Mouse (Mus musculus) liver, embryonic 13.5 days (tissue): Measurements from ENCODE around the gene Prmt3. TPM values are rescaled to one million over a fixed set of nuclear protein-coding genes. Genes with fewer than 3 reads are reported as not detected.
A peak's percentile ranks its signal among the peaks of the same experiment; 100 is the strongest.

Source experiments
- ATAC-seq: fragments of 200-750 bp; cut with Nextera tagmentation; 2 replicates; pipeline ENCODE4 v1.8.0; 2017; ENCODE audit warnings: low read depth, mild to moderate bottlenecking, moderate number of reproducible peaks, moderate library complexity
- DNase-seq: peaks from one replicate; pipeline ENCODE4 v3.0.0; 2022
- H3K27ac ChIP-seq: fragments of 300-500 bp; sonication (generic); 2 replicates; pipeline ENCODE4 v1.5.1; 2015; ENCODE audit warnings: moderate library complexity, mild to moderate bottlenecking, inconsistent platforms
- H3K27me3 ChIP-seq: fragments of 300-500 bp; sonication (generic); 2 replicates; pipeline ENCODE4 v1.6.1; 2015; ENCODE audit warnings: mild to moderate bottlenecking, inconsistent platforms
- H3K36me3 ChIP-seq: fragments of 300-500 bp; sonication (generic); 2 replicates; pipeline ENCODE4 v1.6.1; 2015; ENCODE audit warnings: mild to moderate bottlenecking, inconsistent platforms
- H3K4me1 ChIP-seq: fragments of 300-500 bp; sonication (generic); replicated peaks from 2 replicates; pipeline ENCODE4 v1.6.1; 2015; ENCODE audit warnings: inconsistent platforms
- H3K4me2 ChIP-seq: fragments of 300-500 bp; sonication (generic); 2 replicates; pipeline ENCODE4 v1.6.1; 2015; ENCODE audit warnings: inconsistent platforms, mild to moderate bottlenecking, moderate library complexity
- H3K4me3 ChIP-seq: fragments of 300-500 bp; sonication (generic); replicated peaks from 2 replicates; pipeline ENCODE4 v1.5.1; 2015; ENCODE audit warnings: mild to moderate bottlenecking, inconsistent platforms
- H3K9ac ChIP-seq: fragments of 300-500 bp; sonication (generic); 2 replicates; pipeline ENCODE4 v1.6.1; 2015; ENCODE audit warnings: mild to moderate bottlenecking, inconsistent platforms
- H3K9me3 ChIP-seq: fragments of 300-500 bp; sonication (generic); replicated peaks from 2 replicates; pipeline ENCODE4 v1.6.1; 2016; ENCODE audit warnings: inconsistent platforms
- WGBS: fragments of 180-500 bp; shearing (Covaris S2); methylation state at CpG from one replicate; pipeline ENCODE4 v1.1.7; 2015; ENCODE audit not compliant: insufficient replicate concordance; 5-methylcytosine and 5-hydroxymethylcytosine counted together
- polyA plus RNA-seq: library from polyadenylated mRNA; unstranded; fragments of >200 nt; fragmentation: Nextera tagmentation; extraction: Ambion mirVana; gene quantifications from 2 replicates; pipeline ENCODE4 v1.2.1, GENCODE M21; 2015

Gene Prmt3
- polyA plus RNA-seq, result 32.3 and 36.4 TPM in 2 replicates

- peak within 1 kb of the TSS; percentile 96 for H3K4me2 ChIP-seq
- DNase-seq (peak; percentile 95), ATAC-seq (peak; percentile 88)
- H3K9ac ChIP-seq, result peak within 1 kb of the TSS; percentile 86
- peak within 1 kb of the TSS; percentile 81 for H3K4me3 ChIP-seq
- H3K36me3 ChIP-seq, result peaks cover 48% of the 10 kb centered on the region
- no peaks in the 10 kb centered on the region for H3K27me3 ChIP-seq
- no peaks in the 10 kb centered on the region for H3K9me3 ChIP-seq
- WGBS, result under 1% methylated on average over 88 of the region's 92 CpGs
- H3K27ac ChIP-seq, result peak within 1 kb of the TSS; percentile 77
- peaks cover 35% of the 10 kb centered on the region for H3K4me1 ChIP-seq
Observed at GRCm38 (mm10) chr7:49778114-49778901, at the start of gene Prmt3. TSS of gene Prmt3 (plus strand) at chr7:49778346.

GRCm38 (mm10) chr7:49734342-49734741 lies 43.8 kb upstream of the Prmt3 start:
- Histone ChIP-seq H3K27ac (no peak overlapping the region), H3K27me3 (no peaks in the 10 kb centered on the region), H3K9ac (no peak overlapping the region), H3K4me2 (no peak overlapping the region), H3K9me3 (no peaks in the 10 kb centered on the region), H3K4me3 (no peak overlapping the region), H3K4me1 (no peaks in the 10 kb centered on the region), H3K36me3 (no peaks in the 10 kb centered on the region)
- 46% methylated on average over 4 of the region's 4 CpGs for WGBS
- ATAC-seq, result no peak
- no peak for DNase-seq

DNA sequence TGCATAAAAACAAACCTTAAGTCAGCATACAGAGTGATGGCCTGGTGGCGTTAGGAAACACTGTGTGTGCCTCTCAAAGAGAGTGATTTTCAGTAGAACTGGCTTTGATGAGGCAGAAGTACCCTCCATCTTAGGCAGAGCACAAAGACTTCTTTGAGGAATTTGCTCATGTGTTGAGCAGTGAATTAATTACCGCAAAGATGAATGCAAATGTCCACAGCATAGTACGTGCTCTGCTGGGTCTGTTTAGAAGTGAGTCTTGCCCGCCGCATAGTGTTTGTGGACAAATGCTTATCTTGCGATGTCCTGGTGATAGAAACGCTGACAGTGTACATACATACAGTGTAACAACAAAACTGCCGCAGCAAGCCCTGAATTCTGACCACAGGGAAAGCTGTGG lies 38.7 kb upstream of the Prmt3 start:
- Histone ChIP-seq H3K36me3 (no peaks in the 10 kb centered on the region), H3K9ac (no peak overlapping the region), H3K9me3 (no peaks in the 10 kb centered on the region), H3K4me1 (no peaks in the 10 kb centered on the region), H3K4me2 (no peak overlapping the region), H3K27ac (no peak overlapping the region), H3K4me3 (no peak overlapping the region), H3K27me3 (0 out of 2 replicates have a peak, but pooled peaks cover 7% of the 10 kb centered on the region)
- no peak for DNase-seq
- no peak for ATAC-seq
- WGBS, result 65% methylated on average over 8 of the region's 8 CpGs

DNA sequence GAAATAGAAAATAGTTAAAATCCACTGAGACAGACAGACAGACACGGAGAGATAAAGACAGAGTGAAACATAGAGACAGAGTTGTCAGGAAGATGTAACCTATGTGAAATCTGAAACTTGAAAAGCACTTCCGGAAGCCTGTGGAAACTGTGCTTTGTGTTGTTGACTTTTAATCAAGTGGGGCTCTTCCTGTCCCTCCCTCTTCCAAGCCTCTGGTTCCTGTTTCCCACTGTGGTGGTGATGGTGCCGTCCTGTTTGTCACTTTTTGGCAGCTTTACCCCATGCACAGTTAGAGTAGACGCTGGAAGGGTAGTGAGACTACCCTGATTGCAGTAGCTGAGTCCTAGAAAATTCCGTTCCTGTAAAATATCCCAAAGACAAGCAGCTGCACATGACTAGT lies 36.7 kb upstream of the Prmt3 start:
- Histone ChIP-seq H3K27me3 (0 out of 2 replicates have a peak, but pooled peaks cover 7% of the 10 kb centered on the region), H3K4me3 (no peak overlapping the region), H3K27ac (no peak overlapping the region), H3K4me1 (no peaks in the 10 kb centered on the region), H3K36me3 (no peaks in the 10 kb centered on the region), H3K9me3 (no peaks in the 10 kb centered on the region), H3K4me2 (no peak overlapping the region), H3K9ac (no peak overlapping the region)
- 5% methylated on average over 5 of the region's 5 CpGs for WGBS
- no peak for ATAC-seq
- DNase-seq, result no peak

DNA sequence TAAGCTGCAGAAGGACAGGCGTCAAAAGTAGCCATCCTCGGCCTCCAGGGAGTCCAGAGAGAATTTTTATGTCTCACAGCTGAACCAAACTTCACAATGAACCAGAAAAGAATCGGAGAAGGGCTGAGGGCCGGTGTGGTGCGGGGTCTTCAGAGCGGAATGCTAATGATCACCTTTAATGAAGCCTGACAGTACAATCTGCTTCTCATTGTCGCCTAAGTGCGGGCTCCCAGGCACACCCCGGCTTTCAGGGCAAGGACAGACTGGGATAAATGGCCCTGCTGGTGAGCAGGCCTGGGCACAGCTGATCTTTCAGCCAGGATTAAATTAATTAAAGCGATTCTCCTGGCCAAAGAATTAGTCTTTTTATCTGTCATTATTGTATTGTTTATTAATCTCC lies 36.2 kb upstream of the Prmt3 start:
- no peak overlapping the region for H3K4me2 ChIP-seq
- no peak overlapping the region for H3K4me3 ChIP-seq
- no peak overlapping the region for H3K27ac ChIP-seq
- no peaks in the 10 kb centered on the region for H3K9me3 ChIP-seq
- 0 out of 2 replicates have a peak, but pooled peaks cover 7% of the 10 kb centered on the region for H3K27me3 ChIP-seq
- ATAC-seq (no peak), DNase-seq (no peak)
- 35% methylated on average over 10 of the region's 10 CpGs for WGBS
- H3K9ac ChIP-seq, result no peak overlapping the region
- no peaks in the 10 kb centered on the region for H3K36me3 ChIP-seq
- no peaks in the 10 kb centered on the region for H3K4me1 ChIP-seq

GRCm38 (mm10) chr7:49751148-49751547 lies 27.0 kb upstream of the Prmt3 start:
- 7% methylated on average over 4 of the region's 4 CpGs for WGBS
- H3K9ac ChIP-seq, result no peak overlapping the region
- H3K9me3 ChIP-seq, result no peaks in the 10 kb centered on the region
- ATAC-seq, result no peak
- no peak for DNase-seq
- peaks cover 19% of the 10 kb centered on the region for H3K27me3 ChIP-seq
- no peak overlapping the region for H3K27ac ChIP-seq
- H3K4me3 ChIP-seq, result no peak overlapping the region
- no peaks in the 10 kb centered on the region for H3K36me3 ChIP-seq
- peaks cover 9% of the 10 kb centered on the region for H3K4me1 ChIP-seq
- no peak overlapping the region for H3K4me2 ChIP-seq

DNA sequence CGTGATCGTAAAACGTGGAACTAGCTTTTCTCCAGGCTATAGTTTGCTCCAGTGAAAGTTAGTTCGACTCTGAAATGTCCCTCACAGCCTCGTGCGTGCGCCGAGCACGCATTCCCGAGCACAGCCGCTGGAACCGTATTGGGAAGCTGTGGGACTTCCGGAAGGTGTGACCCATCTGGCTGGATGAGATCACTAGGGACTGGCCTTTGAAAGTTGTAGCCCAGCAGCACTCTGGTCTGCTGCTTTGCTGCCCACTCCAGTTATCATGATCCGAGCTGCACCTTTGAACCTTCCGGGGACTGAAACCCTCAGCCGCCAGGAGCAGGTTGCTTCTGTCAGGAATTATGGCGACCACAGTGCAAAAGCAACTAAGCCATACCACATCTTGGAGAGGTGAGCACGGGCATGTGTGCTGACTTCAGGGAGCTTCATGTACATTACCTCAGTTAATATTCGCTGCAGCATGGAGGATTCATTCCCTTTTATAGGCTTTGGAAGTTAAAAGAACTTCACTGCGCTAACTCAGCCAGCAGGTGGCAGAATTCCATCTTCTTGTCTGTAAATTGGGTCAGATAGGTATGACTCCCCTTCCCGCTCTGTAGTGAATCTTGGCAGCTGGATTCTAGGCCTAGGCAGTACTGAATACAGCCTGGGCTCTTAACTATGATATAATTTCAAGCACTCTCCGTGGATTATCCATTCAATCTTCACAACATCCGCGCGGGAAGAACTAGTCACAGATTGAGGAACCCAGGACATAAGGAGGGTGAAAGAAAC lies 25.2 kb upstream of the Prmt3 start:
- ATAC-seq (peak; percentile 39; the same call in 1 of the 2 replicates), DNase-seq (no peak)
- Histone ChIP-seq H3K9me3 (no peaks in the 10 kb centered on the region), H3K9ac (0 out of 2 replicates have a peak overlapping the region, but pooled peaks have one; percentile 13), H3K4me3 (peak overlapping the region; percentile 20), H3K27me3 (peaks cover 25% of the 10 kb centered on the region), H3K36me3 (no peaks in the 10 kb centered on the region), H3K4me2 (peak overlapping the region; percentile 51), H3K27ac (no peak overlapping the region), H3K4me1 (peaks cover 15% of the 10 kb centered on the region)
- WGBS, result 22% methylated on average over 25 of the region's 25 CpGs

DNA sequence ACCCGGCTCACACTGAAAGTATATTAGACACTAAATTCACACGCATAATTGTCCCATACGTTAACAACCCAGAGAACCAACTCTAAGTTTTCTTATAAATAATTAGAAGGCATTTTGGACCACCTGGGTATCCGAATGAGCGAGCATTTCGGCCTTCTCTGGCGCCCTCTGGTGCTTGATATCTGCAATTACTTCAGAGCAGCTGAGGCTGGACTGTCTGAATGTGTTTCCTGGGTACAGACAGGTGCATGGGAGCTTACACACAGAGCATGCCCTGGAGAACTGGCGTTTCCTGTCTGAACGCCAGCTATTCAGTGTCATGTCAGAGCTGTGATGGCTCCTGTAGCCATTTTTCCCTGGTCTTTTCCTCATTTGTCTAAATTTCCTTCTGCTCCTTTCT lies 23.4 kb upstream of the Prmt3 start:
- Histone ChIP-seq H3K27ac (no peak overlapping the region), H3K27me3 (peaks cover 24% of the 10 kb centered on the region), H3K4me3 (no peak overlapping the region), H3K36me3 (no peaks in the 10 kb centered on the region), H3K4me1 (peaks cover 27% of the 10 kb centered on the region), H3K9ac (no peak overlapping the region), H3K4me2 (no peak overlapping the region), H3K9me3 (no peaks in the 10 kb centered on the region)
- ATAC-seq (no peak), DNase-seq (peak; percentile 37)
- WGBS, result 4% methylated on average over 9 of the region's 9 CpGs

GRCm38 (mm10) chr7:49758934-49759571 lies 19.1 kb upstream of the Prmt3 start, which contains the start of gene Htatip2:
TSS of gene Htatip2 (plus strand) at chr7:49759115.
- ATAC-seq, result peak; percentile 90
- peak within 1 kb of the TSS; percentile 88 for H3K4me2 ChIP-seq
- H3K27me3 ChIP-seq, result peaks cover 8% of the 10 kb centered on the region
- under 1% methylated on average over 32 of the region's 42 CpGs for WGBS
- H3K9me3 ChIP-seq, result no peaks in the 10 kb centered on the region
- peak within 1 kb of the TSS; percentile 94 for H3K9ac ChIP-seq
- peaks cover 14% of the 10 kb centered on the region for H3K36me3 ChIP-seq
- peak; percentile 77 for DNase-seq
- H3K4me3 ChIP-seq, result peak within 1 kb of the TSS; percentile 90
- peak within 1 kb of the TSS; percentile 97 for H3K27ac ChIP-seq
- peaks cover 64% of the 10 kb centered on the region for H3K4me1 ChIP-seq

DNA sequence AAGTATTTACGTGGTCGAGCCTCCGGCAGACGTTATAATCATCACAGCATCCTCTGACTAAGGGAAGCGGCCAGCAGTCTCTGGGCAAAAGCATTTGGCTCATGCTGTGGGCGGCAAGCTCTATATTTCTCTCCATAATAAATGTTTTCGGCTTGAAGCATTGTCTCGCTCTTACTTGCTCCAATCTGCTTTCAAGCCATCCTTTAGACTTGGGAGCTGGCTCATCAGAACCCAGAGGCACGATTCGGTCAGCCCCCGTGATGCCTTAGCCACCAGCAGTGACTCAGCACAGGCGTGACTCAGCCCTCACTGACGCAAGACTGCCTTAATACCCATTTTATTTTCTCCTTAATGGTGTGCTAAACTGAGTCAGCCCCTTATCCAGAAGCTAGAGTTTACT lies 15.5 kb upstream of the Prmt3 start:
- no peaks in the 10 kb centered on the region for H3K9me3 ChIP-seq
- H3K27me3 ChIP-seq, result peaks cover 3% of the 10 kb centered on the region; the same call in 1 of the 2 replicates
- H3K36me3 ChIP-seq, result peaks cover 45% of the 10 kb centered on the region
- peak overlapping the region; percentile 56 for H3K4me2 ChIP-seq
- ATAC-seq, result peak; percentile 47
- peaks cover 75% of the 10 kb centered on the region for H3K4me1 ChIP-seq
- H3K27ac ChIP-seq, result peak overlapping the region; percentile 97
- WGBS, result 59% methylated on average over 13 of the region's 13 CpGs
- peak; percentile 79 for DNase-seq
- H3K4me3 ChIP-seq, result peak overlapping the region; percentile 30
- H3K9ac ChIP-seq, result peak overlapping the region; percentile 94; the same call in 1 of the 2 replicates
